Mouse (Mus musculus) neural tube, embryonic 15.5 days (tissue): ENCODE results near the gene Tmprss3. TPM values are rescaled to one million over a fixed set of nuclear protein-coding genes. Genes with fewer than 3 reads are reported as not detected.

Experiments
- ATAC-seq: fragments of 200-750 bp; cut with Nextera tagmentation; 2 replicates; pipeline ENCODE4 v1.8.0; 2017; ENCODE audit warnings: mild to moderate bottlenecking, moderate TSS enrichment, moderate library complexity; ENCODE audit not compliant: low FRiP score
- H3K27ac ChIP-seq: fragments of 300-500 bp; sonication (generic); replicated peaks from 2 replicates; pipeline ENCODE4 v1.5.1; 2015; ENCODE audit warnings: mild to moderate bottlenecking, inconsistent platforms
- H3K27me3 ChIP-seq: fragments of 300-500 bp; sonication (generic); replicated peaks from 2 replicates; pipeline ENCODE4 v1.6.1; 2015; ENCODE audit warnings: inconsistent platforms
- H3K36me3 ChIP-seq: fragments of 300-500 bp; sonication (generic); 2 replicates; pipeline ENCODE4 v1.6.1; 2015; ENCODE audit warnings: inconsistent platforms
- H3K4me1 ChIP-seq: fragments of 300-500 bp; sonication (generic); 2 replicates; pipeline ENCODE4 v1.6.1; 2015; ENCODE audit warnings: inconsistent platforms
- H3K4me2 ChIP-seq: fragments of 300-500 bp; sonication (generic); 2 replicates; pipeline ENCODE4 v1.6.1; 2015; ENCODE audit warnings: inconsistent platforms, mild to moderate bottlenecking, moderate library complexity
- H3K4me3 ChIP-seq: fragments of 300-500 bp; sonication (generic); replicated peaks from 2 replicates; pipeline ENCODE4 v1.5.1; 2015; ENCODE audit warnings: mild to moderate bottlenecking, inconsistent platforms
- H3K9ac ChIP-seq: fragments of 300-500 bp; sonication (generic); replicated peaks from 2 replicates; pipeline ENCODE4 v1.6.1; 2015; ENCODE audit warnings: mild to moderate bottlenecking, inconsistent platforms
- H3K9me3 ChIP-seq: fragments of 300-500 bp; sonication (generic); replicated peaks from 2 replicates; pipeline ENCODE4 v1.6.1; 2016; ENCODE audit warnings: inconsistent platforms
- WGBS: fragments of 180-500 bp; shearing (Covaris S2); methylation state at CpG from one replicate; pipeline ENCODE4 v1.1.7; 2015; ENCODE audit warnings: mixed read lengths; 5-methylcytosine and 5-hydroxymethylcytosine counted together
- polyA plus RNA-seq: library from polyadenylated mRNA; unstranded; fragments of >200 nt; fragmentation: Nextera tagmentation; extraction: Ambion mirVana; gene quantifications from 2 replicates; pipeline ENCODE4 v1.2.1, GENCODE M21; 2015

Tmprss3 gene
- 0.06 TPM in 1 of 2 replicates, not detected in the other for polyA plus RNA-seq

DNA sequence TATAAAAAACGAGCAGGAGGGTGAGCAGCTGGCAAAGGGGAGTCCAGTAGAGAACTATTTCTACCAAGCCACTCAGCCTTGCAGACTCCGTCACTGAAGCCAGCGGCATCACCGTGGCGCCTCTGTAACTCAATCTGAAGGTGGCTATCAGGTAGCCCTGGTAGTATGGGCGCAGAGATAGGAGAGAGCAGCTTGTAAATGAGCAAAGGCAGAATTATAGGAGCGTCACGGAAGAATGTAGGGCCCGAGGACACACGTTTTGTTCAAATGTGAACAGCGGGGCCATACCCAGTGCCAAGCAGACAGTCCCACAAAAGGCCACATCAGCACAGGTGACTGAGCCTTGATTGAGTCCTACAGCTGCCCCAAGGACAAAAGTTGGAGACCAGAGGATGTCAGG, at the start of gene Tmprss3:
Gene Tmprss3 (minus strand): TSS at position 101 of the 400 bp plus-strand sequence.
- Histone ChIP-seq H3K4me3 (no peak within 1 kb of the TSS), H3K27ac (no peak within 1 kb of the TSS), H3K36me3 (no peaks in the 10 kb centered on the region), H3K4me1 (no peaks in the 10 kb centered on the region), H3K27me3 (no peaks in the 10 kb centered on the region), H3K4me2 (no peak within 1 kb of the TSS), H3K9ac (no peak within 1 kb of the TSS), H3K9me3 (no peaks in the 10 kb centered on the region)
- no peak for ATAC-seq
- 84% methylated on average over 11 of the region's 11 CpGs for WGBS

GRCm38 (mm10) chr17:31247144-31247543, 48.4 kb upstream of the Tmprss3 start:
- no peak for ATAC-seq
- Histone ChIP-seq H3K4me2 (no peak overlapping the region), H3K4me3 (no peak overlapping the region), H3K27me3 (no peaks in the 10 kb centered on the region), H3K27ac (no peak overlapping the region), H3K9ac (no peak overlapping the region), H3K9me3 (no peaks in the 10 kb centered on the region), H3K36me3 (no peaks in the 10 kb centered on the region), H3K4me1 (no peaks in the 10 kb centered on the region)
- WGBS, result 47% methylated on average over 5 of the region's 5 CpGs

DNA sequence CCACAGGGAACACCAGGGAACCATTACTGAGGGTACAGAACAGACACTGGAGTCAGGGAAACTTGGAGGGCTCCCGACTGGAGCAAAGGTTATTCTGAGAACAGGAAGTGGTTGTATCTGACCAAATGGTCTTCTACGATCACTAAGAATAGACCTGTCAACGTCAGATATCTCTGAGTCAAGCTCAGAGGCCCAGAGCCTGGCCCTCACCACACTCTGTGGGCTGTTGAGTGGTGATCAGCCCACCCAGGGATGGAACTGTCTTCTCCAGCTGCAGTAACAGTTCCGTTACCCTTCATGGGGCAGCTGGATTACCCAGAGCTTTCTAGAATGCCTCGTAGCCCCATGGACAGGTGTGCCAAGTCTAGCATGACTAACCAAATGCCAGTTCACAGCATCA, 46.5 kb upstream of the Tmprss3 start:
- Histone ChIP-seq H3K36me3 (no peaks in the 10 kb centered on the region), H3K9ac (no peak overlapping the region), H3K27ac (no peak overlapping the region), H3K4me1 (no peaks in the 10 kb centered on the region), H3K4me2 (no peak overlapping the region), H3K27me3 (no peaks in the 10 kb centered on the region), H3K9me3 (no peaks in the 10 kb centered on the region), H3K4me3 (no peak overlapping the region)
- WGBS, result 84% methylated on average over 5 of the region's 5 CpGs
- ATAC-seq, result no peak

DNA sequence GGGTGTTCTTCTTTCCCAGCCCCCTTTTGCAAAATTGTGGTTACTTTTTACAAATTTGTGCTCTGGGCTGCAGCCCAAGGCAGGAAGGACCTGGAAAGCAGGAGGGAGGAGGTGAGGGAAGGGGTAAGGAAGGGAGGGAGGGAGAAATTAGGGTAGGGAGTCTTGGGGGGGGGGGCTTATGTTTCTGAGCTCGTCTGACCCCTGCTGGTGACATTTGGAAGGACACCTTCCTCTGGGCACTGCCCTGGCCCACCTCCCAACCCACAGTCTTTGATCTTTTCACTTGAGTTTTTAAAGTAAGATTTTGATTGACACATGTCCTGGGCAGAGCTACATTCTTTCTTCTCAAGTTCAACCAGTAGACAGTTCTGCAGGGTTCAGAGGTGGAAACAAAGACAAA, 44.0 kb upstream of the Tmprss3 start:
- Histone ChIP-seq H3K27me3 (no peaks in the 10 kb centered on the region), H3K9ac (no peak overlapping the region), H3K27ac (no peak overlapping the region), H3K4me2 (no peak overlapping the region), H3K4me1 (no peaks in the 10 kb centered on the region), H3K4me3 (no peak overlapping the region), H3K36me3 (no peaks in the 10 kb centered on the region), H3K9me3 (no peaks in the 10 kb centered on the region)
- 0% methylated on average over 1 of the region's 1 CpGs for WGBS
- no peak for ATAC-seq

GRCm38 (mm10) chr17:31241156-31241555, 42.4 kb upstream of the Tmprss3 start:
- H3K9ac ChIP-seq, result no peak overlapping the region
- no peak for ATAC-seq
- no peak overlapping the region for H3K4me3 ChIP-seq
- 83% methylated on average over 8 of the region's 8 CpGs for WGBS
- no peaks in the 10 kb centered on the region for H3K36me3 ChIP-seq
- H3K4me2 ChIP-seq, result no peak overlapping the region
- H3K27ac ChIP-seq, result no peak overlapping the region
- no peaks in the 10 kb centered on the region for H3K4me1 ChIP-seq
- H3K9me3 ChIP-seq, result no peaks in the 10 kb centered on the region
- no peaks in the 10 kb centered on the region for H3K27me3 ChIP-seq

DNA sequence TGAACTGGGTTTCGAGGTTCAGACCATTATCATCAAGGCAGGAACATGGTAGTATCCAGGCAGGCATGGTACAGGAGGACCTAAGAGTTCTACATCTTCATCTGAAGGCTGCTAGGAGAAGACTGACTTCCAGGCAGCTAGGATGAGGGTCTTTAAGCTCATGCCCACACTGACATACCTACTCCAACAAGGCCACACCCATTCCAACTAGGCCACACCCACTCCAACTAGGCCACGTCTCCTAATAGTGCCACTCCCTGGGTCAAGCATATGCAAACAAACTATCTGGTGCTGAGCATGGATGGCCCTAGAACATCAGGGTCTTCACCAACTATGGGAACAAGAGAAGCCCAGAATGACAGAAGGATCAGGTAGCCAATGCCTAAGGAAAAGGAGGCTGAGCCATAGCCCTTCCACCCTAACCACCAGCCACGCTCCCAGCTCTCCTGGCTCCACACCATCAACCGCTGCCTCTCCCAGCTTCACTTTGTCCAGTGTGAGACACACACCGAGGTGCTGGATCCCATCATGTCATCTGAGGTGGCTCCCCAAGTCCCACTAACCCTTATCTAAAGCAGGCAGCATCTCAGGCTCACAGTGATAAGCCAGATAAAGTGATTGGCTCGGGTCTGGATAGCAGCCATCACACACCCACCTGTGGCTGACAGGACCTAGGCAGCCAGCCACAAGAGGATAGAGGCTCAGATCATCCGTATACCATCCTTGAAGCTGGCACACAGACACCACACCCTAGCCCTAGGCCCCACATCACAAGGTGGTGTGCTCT, 39.6 kb upstream of the Tmprss3 start:
- WGBS, result 88% methylated on average over 7 of the region's 7 CpGs
- H3K4me2 ChIP-seq, result no peak overlapping the region
- no peak for ATAC-seq
- H3K27me3 ChIP-seq, result no peaks in the 10 kb centered on the region
- H3K9me3 ChIP-seq, result no peaks in the 10 kb centered on the region
- H3K4me1 ChIP-seq, result no peaks in the 10 kb centered on the region
- no peaks in the 10 kb centered on the region for H3K36me3 ChIP-seq
- H3K4me3 ChIP-seq, result no peak overlapping the region
- H3K27ac ChIP-seq, result no peak overlapping the region
- H3K9ac ChIP-seq, result no peak overlapping the region

- WGBS, result 86% methylated on average over 1 of the region's 1 CpGs
- peaks cover 4% of the 10 kb centered on the region; the same call in 1 of the 2 replicates for H3K4me1 ChIP-seq
- no peak overlapping the region for H3K4me3 ChIP-seq
- no peak for ATAC-seq
- H3K27ac ChIP-seq, result no peak overlapping the region
- no peak overlapping the region for H3K4me2 ChIP-seq
- no peaks in the 10 kb centered on the region for H3K27me3 ChIP-seq
- no peaks in the 10 kb centered on the region for H3K36me3 ChIP-seq
- no peak overlapping the region for H3K9ac ChIP-seq
- no peaks in the 10 kb centered on the region for H3K9me3 ChIP-seq
Observed at GRCm38 (mm10) chr17:31235915-31236314, 37.1 kb upstream of the Tmprss3 start.

DNA sequence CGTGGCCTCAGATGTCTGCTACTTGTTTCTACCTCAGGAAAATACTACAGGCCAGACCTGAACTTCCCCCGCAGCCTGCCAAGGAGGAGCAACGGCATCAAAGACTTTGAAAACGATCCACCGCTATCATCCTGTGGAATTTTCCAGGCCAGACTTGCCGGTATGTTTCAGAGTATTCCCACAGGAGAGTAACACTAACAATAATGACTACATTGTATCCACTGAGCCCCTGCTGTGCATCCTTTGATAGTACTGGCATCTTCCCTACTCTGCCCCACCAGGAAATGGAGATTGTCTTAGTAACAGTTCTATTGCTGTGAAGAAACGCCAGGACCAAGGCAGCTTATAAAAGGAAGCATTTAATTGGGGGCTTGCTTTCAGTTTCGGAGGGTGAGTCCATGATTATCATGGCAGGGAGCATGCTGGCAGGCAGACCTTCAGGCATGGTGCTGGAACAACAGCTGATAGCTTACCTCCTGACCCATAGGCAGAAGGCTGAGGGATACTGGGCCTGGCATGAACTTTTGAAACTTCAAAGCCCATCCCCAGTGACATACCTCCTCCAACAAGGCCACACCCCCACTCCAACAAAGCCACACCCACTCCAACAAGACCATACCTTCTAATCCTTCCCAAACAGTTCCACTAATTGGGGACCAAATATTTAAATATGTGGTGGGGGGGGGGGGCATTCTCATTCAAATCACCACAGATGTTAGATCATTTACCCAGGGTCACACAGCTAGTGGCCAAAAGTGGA, 33.7 kb upstream of the Tmprss3 start:
- Histone ChIP-seq H3K4me2 (no peak overlapping the region), H3K27ac (no peak overlapping the region), H3K27me3 (no peaks in the 10 kb centered on the region), H3K4me1 (peaks cover 4% of the 10 kb centered on the region; the same call in 1 of the 2 replicates), H3K9ac (no peak overlapping the region), H3K36me3 (no peaks in the 10 kb centered on the region), H3K4me3 (no peak overlapping the region), H3K9me3 (no peaks in the 10 kb centered on the region)
- ATAC-seq, result no peak
- WGBS, result 36% methylated on average over 8 of the region's 8 CpGs

DNA sequence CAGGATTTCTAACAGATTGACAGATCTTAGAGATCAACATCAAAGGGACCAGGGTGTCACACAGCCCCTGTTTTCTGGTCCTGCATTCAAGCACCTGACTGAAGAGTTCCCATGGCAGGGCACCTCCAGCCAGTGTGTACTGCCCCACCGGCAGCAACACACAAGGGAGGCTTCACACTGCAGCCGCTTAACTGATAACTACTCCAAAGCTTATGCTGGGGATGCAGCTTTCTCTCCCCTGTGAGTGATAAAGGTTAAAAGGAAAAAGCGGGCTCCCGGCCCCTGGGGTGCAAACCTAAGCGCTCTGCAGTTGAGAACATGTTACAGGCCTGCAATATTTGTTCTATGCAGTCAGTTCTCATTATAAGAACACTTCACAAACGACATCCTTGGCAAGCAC, 33.0 kb upstream of the Tmprss3 start:
- 46% methylated on average over 6 of the region's 6 CpGs for WGBS
- Histone ChIP-seq H3K9me3 (no peaks in the 10 kb centered on the region), H3K4me2 (no peak overlapping the region), H3K4me3 (no peak overlapping the region), H3K27me3 (no peaks in the 10 kb centered on the region), H3K27ac (no peak overlapping the region), H3K36me3 (no peaks in the 10 kb centered on the region), H3K4me1 (peaks cover 4% of the 10 kb centered on the region; the same call in 1 of the 2 replicates), H3K9ac (no peak overlapping the region)
- no peak for ATAC-seq

- H3K27me3 ChIP-seq, result no peaks in the 10 kb centered on the region
- ATAC-seq, result no peak
- no peak overlapping the region for H3K27ac ChIP-seq
- no peak overlapping the region for H3K9ac ChIP-seq
- no peaks in the 10 kb centered on the region for H3K36me3 ChIP-seq
- WGBS, result 88% methylated on average over 7 of the region's 7 CpGs
- H3K4me2 ChIP-seq, result no peak overlapping the region
- peaks cover 3% of the 10 kb centered on the region; the same call in 1 of the 2 replicates for H3K4me1 ChIP-seq
- H3K4me3 ChIP-seq, result no peak overlapping the region
- no peaks in the 10 kb centered on the region for H3K9me3 ChIP-seq
Observed at GRCm38 (mm10) chr17:31226931-31227330, 28.2 kb upstream of the Tmprss3 start.

- H3K4me2 ChIP-seq, result no peak overlapping the region
- no peaks in the 10 kb centered on the region for H3K9me3 ChIP-seq
- no peak overlapping the region for H3K9ac ChIP-seq
- no peak overlapping the region for H3K4me3 ChIP-seq
- no peaks in the 10 kb centered on the region for H3K27me3 ChIP-seq
- H3K27ac ChIP-seq, result no peak overlapping the region
- H3K4me1 ChIP-seq, result no peaks in the 10 kb centered on the region; the same call in 1 of the 2 replicates
- no peak for ATAC-seq
- WGBS, result 78% methylated on average over 3 of the region's 3 CpGs
- no peaks in the 10 kb centered on the region for H3K36me3 ChIP-seq
Observed at GRCm38 (mm10) chr17:31226368-31226767, 27.6 kb upstream of the Tmprss3 start.

DNA sequence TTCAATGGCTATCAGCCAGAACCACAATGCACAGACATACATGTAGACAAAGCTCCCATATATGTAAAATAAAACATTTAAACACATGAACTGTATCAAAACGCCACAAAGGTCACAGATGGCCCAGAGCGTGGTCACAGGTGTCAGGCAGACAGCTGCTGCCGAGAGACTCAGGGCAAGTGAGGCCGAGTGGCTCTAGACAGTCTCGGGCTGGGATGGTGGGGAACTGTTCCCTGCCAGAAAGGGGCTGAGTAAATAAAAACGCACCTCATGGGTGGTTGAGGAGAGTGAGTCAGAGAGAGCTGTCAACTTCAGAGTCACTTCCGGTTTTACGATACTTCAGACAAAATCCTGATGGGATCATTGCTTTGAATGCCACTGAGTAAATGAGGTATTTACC, 25.8 kb upstream of the Tmprss3 start:
- H3K9ac ChIP-seq, result no peak overlapping the region
- 84% methylated on average over 8 of the region's 8 CpGs for WGBS
- no peak overlapping the region for H3K27ac ChIP-seq
- H3K4me1 ChIP-seq, result no peaks in the 10 kb centered on the region
- H3K4me3 ChIP-seq, result no peak overlapping the region
- no peak for ATAC-seq
- H3K4me2 ChIP-seq, result no peak overlapping the region
- no peaks in the 10 kb centered on the region for H3K27me3 ChIP-seq
- H3K9me3 ChIP-seq, result no peaks in the 10 kb centered on the region
- H3K36me3 ChIP-seq, result no peaks in the 10 kb centered on the region
